Mouse (Mus musculus) intestine, embryonic 15.5 days (tissue): Measurements from ENCODE around the gene Zkscan5. TPM values are rescaled to one million over a fixed set of nuclear protein-coding genes. Genes with fewer than 3 reads are reported as not detected.

Experiments used
- polyA plus RNA-seq: library from polyadenylated mRNA; unstranded; fragments of >200 nt; fragmentation: Nextera tagmentation; extraction: Ambion mirVana; gene quantifications from 2 replicates; pipeline ENCODE4 v1.2.1, GENCODE M21; 2015

The Zkscan5 gene
- polyA plus RNA-seq, 1 experiment from 2014 or later, result 10.3 TPM

Other genes starting within 250 kb of the Zkscan5 start
- gene Smurf1, start 238.7 kb upstream of the Zkscan5 start, polyA plus RNA-seq, result 10.7 and 11.5 TPM in 2 replicates
- gene Gm4871, start 171.8 kb upstream of the Zkscan5 start, polyA plus RNA-seq, result not detected in 2 replicates
- not detected in 2 replicates for gene 1700018F24Rik, start 161.6 kb upstream of the Zkscan5 start, polyA plus RNA-seq
- 130 and 134 TPM in 2 replicates for gene Arpc1a, start 120.7 kb upstream of the Zkscan5 start, polyA plus RNA-seq
- 0.21 and 0.38 TPM in 2 replicates for gene Kpna7, start 120.5 kb upstream of the Zkscan5 start, polyA plus RNA-seq
- gene Arpc1b, start 90.3 kb upstream of the Zkscan5 start, polyA plus RNA-seq, result 554 and 591 TPM in 2 replicates
- gene Pdap1, start 64.3 kb upstream of the Zkscan5 start, polyA plus RNA-seq, result 77.0 and 87.1 TPM in 2 replicates
- gene Bud31, start 64.2 kb upstream of the Zkscan5 start, polyA plus RNA-seq, result 176 and 185 TPM in 2 replicates
- 13.6 and 14.2 TPM in 2 replicates for gene Ptcd1, start 37.5 kb upstream of the Zkscan5 start, polyA plus RNA-seq
- gene Cpsf4, start 37.3 kb upstream of the Zkscan5 start, polyA plus RNA-seq, result 43.1 and 47.1 TPM in 2 replicates
- 899 and 947 TPM in 2 replicates for gene Atp5j2, start 12.5 kb upstream of the Zkscan5 start, polyA plus RNA-seq
- gene Zkscan14, start 2.7 kb upstream of the Zkscan5 start, polyA plus RNA-seq, result 7.8 and 9.5 TPM in 2 replicates
- gene Zfp655, start 27.2 kb downstream of the Zkscan5 start, polyA plus RNA-seq, result 33.1 and 38.6 TPM in 2 replicates
- 0.36 and 0.49 TPM in 2 replicates for gene Zscan25, start 75.9 kb downstream of the Zkscan5 start, polyA plus RNA-seq
- gene Cyp3a57, start 140.7 kb downstream of the Zkscan5 start, polyA plus RNA-seq, result not detected in 2 replicates